Mouse (Mus musculus) central nervous system, embryonic 11.5 days (tissue): ENCODE results near the gene Igsf9b. TPM values are rescaled to one million over a fixed set of nuclear protein-coding genes. Genes with fewer than 3 reads are reported as not detected.

Source experiments
- polyA plus RNA-seq: library from polyadenylated mRNA; depleted of rRNA; stranded (reverse); fragments of >200 nt; gene quantifications from 2 replicates; pipeline ENCODE4 v1.2.3, GENCODE M21; 2012; rRNA removed

Gene Igsf9b
- polyA plus RNA-seq = 3.3 and 3.6 TPM in 2 replicates

GRCm38 (mm10) chr9:27298411-27299285, at the start of gene Igsf9b:
TSS of gene Igsf9b (plus strand) at chr9:27299204.

DNA sequence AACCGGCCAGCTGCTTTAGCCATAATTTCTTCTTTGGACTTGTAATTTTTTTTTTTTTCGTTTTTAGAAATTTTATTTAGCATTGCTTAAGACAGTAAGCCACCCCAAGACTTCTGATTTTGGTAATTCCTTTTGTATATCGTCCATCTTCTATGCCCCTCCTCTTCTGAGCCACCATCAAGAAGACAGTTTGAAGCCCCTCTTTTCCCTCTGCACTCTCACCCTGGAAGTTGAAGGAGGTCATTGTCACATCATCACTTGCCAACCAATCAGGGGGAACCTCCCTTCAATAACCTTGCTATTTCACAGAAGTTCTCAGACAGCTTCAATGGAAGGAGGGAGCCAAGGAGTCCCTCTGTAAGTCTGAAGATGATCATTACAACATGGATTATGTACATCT, 97.5 kb downstream of the Igsf9b start, which contains the start of gene Spata19:
TSS of gene Spata19 (plus strand) at position 301 of the 400 bp plus-strand sequence.

Other genes starting within 250 kb of the Igsf9b start
- gene Jam3, start 143.8 kb upstream of the Igsf9b start, polyA plus RNA-seq = 116 and 120 TPM in 2 replicates
- gene Spata19, start 97.6 kb downstream of the Igsf9b start, polyA plus RNA-seq = 0.14 TPM in 1 of 2 replicates, not detected in the other